Mouse (Mus musculus) embryonic fibroblast, embryonic 13.5 days (primary cell): Measurements from ENCODE around the gene Eif4g1. TPM values are rescaled to one million over a fixed set of nuclear protein-coding genes. Genes with fewer than 3 reads are reported as not detected.

Source experiments
- H3K27ac ChIP-seq: 2 replicates; pipeline ENCODE4 v1.5.1; 2012; ENCODE audit warnings: low read length, control low read depth, inconsistent platforms; ENCODE audit not compliant: insufficient read depth
- H3K4me1 ChIP-seq: 2 replicates; pipeline ENCODE4 v1.6.1; 2011; ENCODE audit warnings: low read length; ENCODE audit not compliant: control insufficient read depth, insufficient read depth
- H3K4me3 ChIP-seq: 2 replicates; pipeline ENCODE4 v1.5.1; 2011; ENCODE audit warnings: mild to moderate bottlenecking, control low read depth, low read length; ENCODE audit not compliant: insufficient read depth
- CTCF ChIP-seq: IDR thresholded peaks from 2 replicates; pipeline ENCODE4 v1.5.1; 2011; ENCODE audit warnings: mild to moderate bottlenecking, control low read depth, low read length, moderate library complexity, borderline replicate concordance; ENCODE audit not compliant: insufficient read depth
- POLR2A ChIP-seq: IDR thresholded peaks from 2 replicates; pipeline ENCODE4 v1.6.1; 2011; ENCODE audit warnings: low read depth, mild to moderate bottlenecking, control low read depth, low read length, moderate library complexity
- polyA plus RNA-seq: library from polyadenylated mRNA; stranded (reverse); fragments of >200 nt; gene quantifications from 2 replicates; pipeline ENCODE4 v1.2.4, GENCODE M21; 2011; ENCODE audit warnings: low read depth; ENCODE audit not compliant: missing spikeins, insufficient read length

The Eif4g1 gene
- polyA plus RNA-seq, 1 experiment, result 337 TPM

GRCm38 (mm10) chr16:20712190-20712589 lies 44.1 kb downstream of the Eif4g1 start:
- H3K27ac ChIP-seq, result no peak overlapping the region
- TF ChIP-seq POLR2A, result no peak
- TF ChIP-seq CTCF, result no peak
- no peak overlapping the region for H3K4me3 ChIP-seq
- H3K4me1 ChIP-seq, result peaks cover 3% of the 10 kb centered on the region; the same call in 1 of the 2 replicates

DNA sequence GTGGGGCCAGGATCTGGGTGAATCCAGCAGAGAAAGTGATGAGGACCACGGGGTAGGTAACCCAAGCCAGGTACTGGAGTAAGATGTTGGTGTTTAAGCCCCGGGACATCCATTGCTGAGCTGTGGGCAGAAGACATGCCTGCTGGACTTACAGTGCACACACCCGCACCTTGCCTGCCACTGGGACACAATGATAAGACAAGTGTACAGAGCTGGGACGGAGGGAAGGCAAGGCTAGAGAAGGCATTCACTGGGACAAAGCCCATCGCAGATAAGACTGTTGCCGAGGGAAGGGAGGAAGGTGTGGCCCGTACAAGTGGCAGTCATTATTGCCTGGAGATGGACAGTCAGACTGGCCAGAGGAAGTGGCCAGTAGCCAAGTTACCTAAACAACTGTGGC lies 44.8 kb downstream of the Eif4g1 start:
- Histone ChIP-seq H3K27ac (no peak overlapping the region), H3K4me3 (no peak overlapping the region), H3K4me1 (peaks cover 3% of the 10 kb centered on the region; the same call in 1 of the 2 replicates)
- TF ChIP-seq CTCF (no peak), POLR2A (no peak)

GRCm38 (mm10) chr16:20714307-20715080 lies 46.4 kb downstream of the Eif4g1 start:
- Histone ChIP-seq H3K27ac (no peak overlapping the region), H3K4me3 (peak overlapping the region; percentile 71; the same call in 1 of the 2 replicates), H3K4me1 (peaks cover 3% of the 10 kb centered on the region; the same call in 1 of the 2 replicates)
- TF ChIP-seq POLR2A, result no peak
- TF ChIP-seq CTCF, result no peak

DNA sequence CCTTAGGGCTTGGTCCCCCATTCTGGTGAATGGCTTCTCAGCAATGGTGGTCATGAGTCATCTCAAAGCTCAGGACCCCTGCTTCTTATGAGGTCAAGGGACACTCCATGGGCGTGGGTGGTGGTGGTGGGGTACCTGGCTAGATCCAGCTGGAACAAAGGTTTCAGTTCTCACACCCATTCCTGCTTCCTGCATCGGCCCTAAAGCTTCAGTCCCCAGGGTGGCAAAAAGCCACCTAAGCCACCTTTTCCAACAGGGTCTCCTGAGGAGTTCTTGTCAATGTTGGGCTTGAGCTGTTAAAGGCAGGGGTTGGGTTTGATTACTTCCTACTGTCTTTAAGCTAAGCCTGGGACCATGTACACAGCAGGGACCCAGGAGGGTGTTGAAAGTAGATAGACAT lies 47.0 kb downstream of the Eif4g1 start:
- Histone ChIP-seq H3K4me3 (peak overlapping the region; percentile 71), H3K27ac (no peak overlapping the region), H3K4me1 (peaks cover 3% of the 10 kb centered on the region; the same call in 1 of the 2 replicates)
- TF ChIP-seq CTCF (no peak), POLR2A (no peak)

DNA sequence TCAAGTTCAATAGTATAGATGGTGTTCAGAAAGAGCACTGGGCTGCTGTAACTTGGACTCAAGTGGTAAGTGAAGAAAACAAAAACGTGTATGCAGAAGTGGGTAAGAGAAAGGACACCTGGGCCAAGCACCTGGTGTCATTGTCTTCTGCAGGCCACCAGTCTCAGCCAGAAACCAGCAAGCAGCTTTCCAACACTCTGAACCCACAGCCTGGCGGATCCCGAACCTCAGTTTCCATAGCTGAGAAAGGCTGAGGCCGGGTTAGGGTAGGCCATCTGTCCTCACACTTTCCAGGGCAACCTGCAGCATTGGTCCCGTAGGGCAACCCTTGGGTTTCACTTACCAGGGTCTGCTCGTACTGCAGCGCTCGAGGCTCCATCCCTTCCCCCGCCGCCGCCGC lies 47.5 kb downstream of the Eif4g1 start:
- H3K4me3 ChIP-seq, result peak overlapping the region; percentile 71
- TF ChIP-seq POLR2A (no peak), CTCF (no peak)
- peaks cover 3% of the 10 kb centered on the region; the same call in 1 of the 2 replicates for H3K4me1 ChIP-seq
- peak overlapping the region; percentile 80 for H3K27ac ChIP-seq

- peak overlapping the region; percentile 80 for H3K27ac ChIP-seq
- TF ChIP-seq POLR2A (peak; percentile 94), CTCF (no peak)
- H3K4me1 ChIP-seq, result peaks cover 3% of the 10 kb centered on the region; the same call in 1 of the 2 replicates
- peak overlapping the region; percentile 71 for H3K4me3 ChIP-seq
These were observed 48.1 kb downstream of the Eif4g1 start for GRCm38 (mm10) chr16:20715976-20716840.

DNA sequence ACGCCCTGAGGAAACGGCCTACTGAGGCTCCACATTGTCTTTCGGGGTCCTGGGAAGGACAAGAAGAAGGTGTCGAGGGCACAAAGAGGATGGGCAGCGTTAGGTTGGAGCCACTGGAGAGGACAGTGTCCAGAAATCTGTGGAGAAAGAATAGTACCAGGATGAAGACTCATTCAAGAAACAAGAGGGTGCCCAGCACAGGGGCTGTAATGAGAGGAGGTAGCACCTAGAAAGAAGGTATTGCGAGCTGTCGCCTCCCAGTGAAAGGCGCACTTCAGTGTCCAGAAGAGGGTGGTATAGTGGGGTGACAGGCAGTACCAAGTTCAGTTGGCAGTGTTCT lies 48.7 kb downstream of the Eif4g1 start:
- Histone ChIP-seq H3K4me1 (peaks cover 3% of the 10 kb centered on the region; the same call in 1 of the 2 replicates), H3K27ac (peak overlapping the region; percentile 76), H3K4me3 (peak overlapping the region; percentile 46)
- TF ChIP-seq CTCF (no peak), POLR2A (peak; percentile 60)

DNA sequence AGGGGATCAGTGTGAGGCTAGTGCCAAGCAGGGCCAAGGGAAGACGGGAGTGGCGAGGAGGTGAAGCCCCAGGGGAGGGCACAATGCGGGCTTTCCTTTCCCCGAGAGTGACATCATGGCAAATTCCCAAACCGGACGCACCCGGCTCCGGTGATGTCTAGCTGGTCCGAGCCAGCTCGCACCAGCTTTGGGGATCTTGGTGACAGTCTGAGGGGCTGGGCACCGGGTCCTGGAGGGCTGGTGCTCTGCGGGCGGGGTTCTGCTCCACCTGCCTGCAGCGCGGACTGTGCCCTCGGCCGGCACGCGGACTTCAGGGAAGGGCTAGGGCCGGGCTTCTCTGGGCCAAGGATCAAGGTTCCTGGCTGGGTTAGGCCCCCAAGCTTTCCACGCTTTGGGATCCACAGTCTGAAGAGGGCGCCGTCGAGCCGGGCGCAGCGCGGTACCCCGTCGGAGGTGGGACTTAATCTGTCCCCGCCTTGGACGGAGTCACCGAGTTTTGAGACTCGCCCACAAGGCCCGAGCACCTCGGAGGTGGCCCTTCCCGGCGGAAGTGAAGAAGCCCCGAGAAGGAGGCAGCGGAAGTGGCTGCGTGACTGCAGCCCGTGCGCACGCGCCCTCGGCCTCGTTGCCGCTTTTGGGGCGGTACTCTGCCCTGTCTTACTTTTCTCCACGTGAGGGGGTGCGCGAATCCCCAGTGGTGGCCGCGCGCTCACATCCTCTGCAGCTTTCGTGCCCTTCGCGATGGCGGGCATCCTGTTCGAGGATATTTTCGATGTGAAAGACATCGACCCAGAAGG lies 49.3 kb downstream of the Eif4g1 start, which contains the start of the genes Polr2h and Clcn2:
Polr2h (plus strand) TSS at position 485 of the 797 bp plus-strand sequence.
Clcn2 (minus strand) TSS at position 566 of the 797 bp plus-strand sequence.
- peak; percentile 79 for TF ChIP-seq POLR2A
- peak; percentile 53 for TF ChIP-seq CTCF
- Histone ChIP-seq H3K4me3 (peak within 1 kb of the TSS; percentile 97), H3K27ac (peak within 1 kb of the TSS; percentile 90), H3K4me1 (peaks cover 3% of the 10 kb centered on the region; the same call in 1 of the 2 replicates)
